Mouse (Mus musculus): ENCODE measurements around the gene Abcb4.
"Not testable (repeated sequence)": the region's sequence is repeated elsewhere in the genome, so short reads cannot be mapped to it uniquely, and the experiment has no call there.

Gene Abcb4

GRCm38 (mm10) chr5:8999108-8999507 is 105.6 kb downstream of the Abcb4 start:
- DNase-seq (ENCODE audit: low spot score), result no peak

DNA sequence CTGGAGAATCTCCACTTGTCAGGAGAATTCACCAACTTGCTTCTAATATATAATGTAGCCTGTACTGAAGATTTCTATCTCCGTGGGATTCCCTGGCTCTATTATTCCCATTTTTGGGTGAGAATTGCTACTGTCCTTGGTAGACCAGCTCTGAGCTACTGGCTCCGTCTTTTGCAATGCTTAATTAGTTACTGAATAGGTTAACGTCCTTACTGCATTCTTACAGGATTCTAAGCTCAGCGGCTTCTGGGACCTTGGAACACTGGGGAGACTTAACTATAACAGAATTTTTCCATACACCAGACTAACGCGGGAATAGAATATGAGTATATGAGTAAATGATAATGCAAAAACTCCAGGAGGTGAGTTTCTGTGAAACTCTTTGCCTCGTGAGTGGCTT is 106.5 kb downstream of the Abcb4 start:
- DNase-seq (ENCODE audit: low spot score), result not testable (repeated sequence)

DNA sequence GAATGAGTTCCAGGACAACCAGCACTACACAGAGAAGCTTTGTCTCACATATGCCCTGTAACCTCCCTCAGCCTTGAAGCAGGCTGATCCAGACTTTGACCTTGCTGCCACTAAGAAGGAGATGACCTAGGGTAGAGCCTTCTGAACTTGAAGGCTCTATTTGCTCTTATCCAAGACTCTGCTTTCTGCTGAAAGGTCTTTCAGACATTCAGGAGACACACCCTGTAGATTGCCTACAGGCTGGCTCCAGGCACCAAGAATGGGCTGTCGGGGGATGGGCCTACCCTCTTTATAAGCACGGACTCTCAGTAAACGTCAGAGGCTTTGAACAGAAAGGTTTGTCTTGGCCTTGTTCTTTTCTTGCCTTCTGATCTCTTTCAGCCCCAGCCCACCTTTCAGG is 113.1 kb downstream of the Abcb4 start:
- not testable (repeated sequence) for DNase-seq (ENCODE audit: low spot score)

All from ovary, postnatal 36 days (tissue).